Mouse (Mus musculus): Measurements from ENCODE around the gene Cul1.

GRCm38 (mm10) chr6:47565326-47566035, 112.3 kb downstream of the Cul1 start:
- TF ChIP-seq CTCF (IDR thresholded peaks at IDR 0.05; ENCODE audit: low read depth) = no peak
- peak; percentile 95 for TF ChIP-seq EP300 (IDR thresholded peaks at IDR 0.05; ENCODE audit: low read depth)
